Mouse (Mus musculus) megakaryocyte, adult 5-6 weeks (primary cell): ENCODE data around the gene Gpr35. TPM values are rescaled to one million over a fixed set of nuclear protein-coding genes. Genes with fewer than 3 reads are reported as not detected.

ENCODE experiments used
- ATAC-seq: 2 replicates; pipeline ENCODE4 v1.8.0; 2016; ENCODE audit warnings: mild to moderate bottlenecking, inconsistent platforms; ENCODE audit not compliant: poor library complexity, severe bottlenecking
- total RNA-seq, 2 experiments: library from RNA; stranded (forward) in 1 of 2; stranded (reverse) in 1 of 2; fragments of 153-499, 151-499 nt in 1 of 2; fragments of 221-1000, 200-1000 nt in 1 of 2; gene quantifications; 2 replicates each; pipeline versions ENCODE4 v1.2.3 to v1.2.4; 2015 to 2017

The Gpr35 gene
- 69.5 and 72.6 TPM in 2 replicates for total RNA-seq (2015)
- 46.4 and 47.2 TPM in 2 replicates for total RNA-seq (2017)

DNA sequence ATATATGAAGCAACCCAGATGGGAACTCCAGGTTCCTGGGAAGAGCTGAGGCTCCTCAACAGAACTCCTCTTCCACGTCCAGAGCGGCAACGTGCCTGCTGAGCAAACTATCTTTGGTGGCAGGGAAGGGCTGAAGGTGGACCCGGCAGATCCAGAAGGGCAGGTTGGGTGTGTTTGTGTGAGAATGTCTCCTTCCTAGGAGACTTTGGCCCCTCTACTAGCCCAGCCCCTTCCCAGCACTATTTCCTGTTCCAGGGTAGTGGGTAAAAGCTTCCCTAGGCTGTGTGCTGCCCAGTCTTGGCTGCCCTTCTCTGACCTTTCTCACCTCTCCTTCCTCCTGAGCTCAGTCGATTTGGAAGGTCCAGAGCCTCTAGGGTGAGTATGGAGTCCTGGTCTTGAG is at the start of gene Gpr35:
Gpr35 (plus strand) TSS at position 259 of the 400 bp plus-strand sequence.
- no peak for ATAC-seq

DNA sequence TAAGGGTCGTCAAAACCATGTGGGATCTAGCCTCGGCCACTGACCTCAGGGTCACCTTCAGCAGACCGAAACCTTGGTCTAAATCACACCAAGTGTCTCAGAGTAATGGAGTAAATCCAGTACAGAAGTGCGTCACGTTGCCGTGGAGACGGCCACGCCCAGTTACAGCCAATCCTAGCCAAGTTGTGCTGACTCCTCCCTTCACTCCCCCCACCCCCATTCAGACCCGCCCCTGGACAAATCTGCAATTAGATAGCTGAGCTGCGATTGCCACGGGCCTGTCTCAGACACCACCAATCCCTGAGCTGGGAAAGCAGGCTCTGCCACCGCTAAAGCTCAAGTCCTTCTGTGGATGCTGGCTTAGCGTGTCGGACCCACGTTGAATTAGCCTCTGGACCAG is 47.9 kb upstream of the Gpr35 start, which contains the start of gene Ankmy1:
Ankmy1 (minus strand) TSS at position 121 of the 400 bp plus-strand sequence.
- no peak for ATAC-seq

DNA sequence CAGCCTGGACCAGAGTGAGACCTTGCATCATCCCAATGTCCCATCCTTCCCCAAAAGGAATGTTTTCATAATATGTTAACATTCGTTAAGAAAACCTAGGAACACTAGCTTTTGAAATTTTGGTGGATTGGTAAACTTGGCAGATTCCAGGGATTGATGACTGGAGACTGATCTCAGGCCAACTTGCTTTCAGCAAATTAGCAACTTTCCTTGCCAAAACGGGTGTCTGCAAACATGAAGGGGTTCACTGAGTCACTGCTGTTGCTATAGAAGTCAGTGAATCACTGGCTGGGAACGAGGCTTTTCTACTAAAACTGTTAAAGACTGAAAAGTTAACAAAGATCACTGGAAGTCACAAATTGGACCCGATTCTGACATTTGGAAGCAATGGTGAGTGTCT is 47.0 kb upstream of the Gpr35 start:
- ATAC-seq, result no peak

DNA sequence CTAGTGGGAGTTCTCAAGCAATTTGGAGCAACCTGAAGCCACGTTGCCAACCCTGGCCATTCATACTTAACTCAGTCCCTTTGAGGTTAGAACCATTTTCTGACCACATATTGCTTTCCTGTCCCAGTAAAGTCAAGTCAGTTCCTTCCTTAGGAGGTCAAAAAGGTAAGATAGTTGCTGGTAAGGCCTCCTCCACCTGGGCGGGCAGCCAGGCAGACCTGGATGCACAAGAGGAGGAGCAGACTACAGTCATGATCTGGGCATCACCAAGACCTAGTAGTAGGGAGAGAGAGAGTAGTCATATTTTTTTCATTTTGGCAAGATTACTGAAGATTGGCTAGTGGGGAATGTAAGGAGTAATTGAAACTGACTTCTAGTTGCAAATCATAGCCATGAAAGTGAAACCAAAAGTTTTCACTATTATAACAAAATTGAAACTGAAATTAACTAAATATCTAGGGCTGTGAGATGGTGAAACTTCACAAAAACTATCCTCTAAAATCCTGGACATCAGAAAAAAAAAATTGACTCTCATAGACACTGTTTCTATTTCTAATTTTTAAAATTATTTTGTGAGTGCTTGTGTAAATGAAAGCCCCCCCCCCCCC is 44.9 kb upstream of the Gpr35 start:
- no peak for ATAC-seq

DNA sequence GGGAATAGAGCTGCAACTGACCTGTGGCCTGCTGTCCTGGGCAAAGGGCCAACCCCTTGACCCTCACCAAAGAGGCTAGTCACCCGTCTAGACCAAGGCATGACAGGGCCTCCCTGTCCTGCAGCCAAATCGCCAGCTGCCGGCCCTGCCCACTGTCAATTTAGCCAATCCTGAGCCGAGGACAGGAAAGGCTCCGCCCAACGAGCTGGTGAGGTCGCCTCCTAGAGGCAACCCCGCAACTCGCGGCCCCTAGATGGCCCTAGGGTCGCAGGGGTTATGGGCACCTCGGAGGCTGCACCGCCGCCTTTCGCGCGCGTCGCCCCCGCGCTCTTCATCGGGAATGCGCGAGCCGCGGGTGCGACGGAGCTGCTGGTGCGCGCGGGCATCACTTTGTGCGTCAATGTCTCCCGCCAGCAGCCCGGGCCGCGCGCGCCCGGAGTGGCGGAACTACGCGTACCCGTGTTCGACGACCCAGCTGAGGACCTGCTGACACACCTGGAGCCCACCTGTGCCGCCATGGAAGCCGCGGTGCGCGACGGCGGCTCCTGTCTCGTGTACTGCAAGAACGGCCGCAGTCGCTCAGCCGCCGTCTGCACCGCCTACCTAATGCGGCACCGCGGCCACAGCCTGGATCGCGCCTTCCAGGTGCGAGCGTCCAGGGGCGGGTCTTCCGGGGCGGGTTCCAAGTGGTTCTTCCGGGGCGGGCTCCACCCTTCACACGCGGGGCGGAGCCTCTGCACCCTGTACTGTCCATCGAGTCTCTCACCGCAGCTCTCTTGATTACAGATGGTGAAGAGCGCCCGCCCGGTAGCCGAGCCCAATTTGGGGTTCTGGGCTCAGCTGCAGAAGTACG is 43.7 kb upstream of the Gpr35 start, which contains the start of gene Dusp28:
Dusp28 (plus strand) TSS at position 203 of the 853 bp plus-strand sequence.
- ATAC-seq, result peak; percentile 69

DNA sequence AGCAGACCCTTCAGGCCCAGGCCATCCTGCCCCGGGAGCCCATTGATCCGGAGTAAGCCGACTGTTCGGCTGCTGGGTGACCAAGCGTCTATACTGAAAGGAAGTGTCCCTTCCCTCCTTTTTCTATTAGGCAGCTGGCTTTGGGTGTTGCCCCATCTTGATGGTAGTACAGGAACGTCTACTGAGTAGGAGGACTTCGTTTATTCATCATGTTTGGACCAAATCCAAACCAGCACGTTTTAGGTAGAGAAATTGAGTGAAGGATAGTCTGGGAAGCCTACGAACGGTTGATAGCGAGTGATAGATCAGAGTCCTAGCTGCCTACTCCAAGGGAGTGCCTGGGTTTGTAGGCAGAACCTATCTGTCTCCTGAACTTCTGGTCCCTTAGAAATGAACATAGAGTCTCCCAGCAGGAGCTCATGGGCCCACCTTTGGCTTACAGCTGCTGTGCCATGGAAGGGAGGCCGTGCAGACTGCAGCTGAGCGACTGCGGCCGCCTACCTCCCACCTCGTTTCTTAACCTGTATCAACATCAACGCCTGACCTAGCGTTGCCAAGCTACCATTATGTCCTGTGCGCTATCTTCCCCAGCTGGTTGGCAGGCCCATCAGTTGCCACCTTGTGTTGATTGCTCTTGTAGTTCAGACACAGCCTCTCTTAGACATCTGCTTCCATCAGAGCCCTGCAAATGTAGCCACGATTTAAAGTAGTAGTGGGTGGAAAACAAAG is 42.9 kb upstream of the Gpr35 start:
- ATAC-seq, result peak; percentile 20

DNA sequence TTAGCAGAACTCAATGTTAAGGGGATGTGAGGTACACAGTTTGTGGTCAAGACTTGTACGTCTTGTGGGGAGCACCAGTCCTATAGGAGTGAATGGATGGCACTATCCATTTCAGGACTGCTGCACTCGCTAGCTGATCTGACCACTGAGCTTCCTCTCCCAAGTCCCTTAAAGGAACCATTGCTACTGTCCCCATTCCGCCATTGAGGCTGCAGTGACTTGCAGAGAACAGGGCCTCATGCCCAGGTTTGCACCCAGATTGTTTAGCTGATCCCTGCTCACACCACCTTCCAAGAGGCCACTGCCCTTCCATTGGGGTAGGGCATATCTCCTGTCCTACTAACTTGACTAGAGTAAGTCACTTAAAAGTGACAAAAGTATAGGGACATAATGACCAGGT is 42.0 kb upstream of the Gpr35 start:
- no peak for ATAC-seq

DNA sequence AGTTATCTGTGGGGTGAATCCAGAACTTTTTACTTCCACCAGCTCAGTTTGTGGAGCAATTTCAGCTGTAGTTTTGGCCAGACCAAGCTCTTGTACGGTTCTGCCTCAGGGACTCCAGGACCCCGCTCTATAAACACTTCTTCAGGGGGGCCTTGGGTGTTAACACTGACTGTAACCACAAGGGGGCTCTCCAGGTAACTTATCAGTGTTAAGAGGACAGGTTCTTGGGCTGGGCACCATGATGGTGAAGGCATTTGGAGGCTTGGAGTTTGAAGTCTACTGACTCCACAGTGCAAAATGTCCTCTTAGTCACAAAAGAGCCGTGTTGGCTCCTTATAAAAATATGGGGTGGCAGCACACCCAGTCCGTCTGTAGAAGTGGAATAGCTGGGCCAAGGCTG is 41.6 kb upstream of the Gpr35 start:
- no peak for ATAC-seq

DNA sequence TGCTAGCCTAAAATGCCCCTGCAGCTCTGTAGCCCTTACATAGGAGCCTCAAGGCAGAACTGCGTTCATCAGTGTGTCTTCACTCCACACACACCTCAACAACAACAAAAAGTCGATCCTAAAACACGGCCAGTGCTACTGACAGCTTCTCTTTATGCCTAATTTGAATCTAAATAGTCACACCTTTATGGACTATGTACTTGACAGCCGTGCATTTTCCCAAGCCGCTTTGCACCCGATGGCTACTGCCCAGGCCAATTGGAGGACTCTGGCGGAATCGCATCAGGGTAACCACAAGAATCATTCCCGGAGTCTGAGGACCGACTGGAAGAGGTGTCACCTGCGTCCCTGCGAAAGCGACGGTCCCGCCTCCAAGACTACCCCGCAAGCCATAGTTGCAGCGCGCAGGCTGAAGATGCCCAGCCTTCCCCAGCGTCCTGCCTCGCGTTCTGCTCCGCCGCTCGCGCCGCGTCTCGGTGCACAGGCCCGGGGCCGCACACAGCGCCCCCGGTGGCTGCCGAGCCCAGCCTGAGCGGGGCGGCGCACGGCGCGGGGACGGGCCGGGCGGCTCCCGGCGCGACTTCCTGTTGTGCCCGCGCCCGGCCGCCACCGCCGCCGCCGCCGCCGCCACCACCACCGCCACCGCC is 40.3 kb upstream of the Gpr35 start, which contains the start of gene Rnpepl1:
Rnpepl1 (plus strand) TSS at position 545 of the 647 bp plus-strand sequence.
- peak; percentile 65 for ATAC-seq

DNA sequence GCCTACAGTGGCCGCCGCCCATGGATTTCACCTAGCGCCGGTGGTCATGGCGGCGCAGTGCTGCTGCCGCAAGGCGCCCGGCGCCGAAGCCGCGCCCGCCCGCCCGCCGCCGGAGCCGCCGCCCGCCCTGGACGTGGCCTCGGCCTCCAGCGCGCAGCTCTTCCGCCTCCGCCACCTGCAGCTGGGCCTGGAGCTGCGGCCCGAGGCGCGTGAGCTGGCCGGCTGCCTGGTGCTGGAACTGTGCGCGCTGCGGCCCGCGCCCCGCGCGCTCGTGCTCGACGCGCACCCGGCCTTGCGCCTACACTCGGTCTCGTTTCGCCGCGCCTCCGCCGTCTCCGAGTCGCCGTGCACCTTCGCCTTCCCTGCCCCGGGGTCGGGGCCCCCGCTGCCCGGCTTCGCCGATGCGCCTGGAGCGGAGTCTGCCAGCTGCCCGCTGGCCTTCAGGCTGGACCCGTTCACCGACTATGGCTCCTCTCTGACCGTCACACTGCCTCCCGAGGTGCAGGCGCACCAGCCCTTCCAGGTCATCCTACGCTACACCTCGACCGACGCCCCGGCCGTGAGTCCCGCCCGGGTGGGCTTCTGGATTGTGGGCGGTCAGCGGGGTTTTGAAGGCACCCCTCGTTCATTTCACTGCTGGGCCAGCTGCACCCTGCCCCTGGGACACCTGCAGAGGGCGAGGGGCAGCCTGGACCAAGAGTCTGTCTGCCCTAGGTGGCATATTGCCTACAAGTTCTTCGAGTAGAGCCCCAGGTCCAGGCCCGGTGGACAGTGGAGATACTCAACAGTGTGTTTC is 39.5 kb upstream of the Gpr35 start:
- 0 out of 2 replicates have a peak, but pooled peaks have one; percentile 9 for ATAC-seq

DNA sequence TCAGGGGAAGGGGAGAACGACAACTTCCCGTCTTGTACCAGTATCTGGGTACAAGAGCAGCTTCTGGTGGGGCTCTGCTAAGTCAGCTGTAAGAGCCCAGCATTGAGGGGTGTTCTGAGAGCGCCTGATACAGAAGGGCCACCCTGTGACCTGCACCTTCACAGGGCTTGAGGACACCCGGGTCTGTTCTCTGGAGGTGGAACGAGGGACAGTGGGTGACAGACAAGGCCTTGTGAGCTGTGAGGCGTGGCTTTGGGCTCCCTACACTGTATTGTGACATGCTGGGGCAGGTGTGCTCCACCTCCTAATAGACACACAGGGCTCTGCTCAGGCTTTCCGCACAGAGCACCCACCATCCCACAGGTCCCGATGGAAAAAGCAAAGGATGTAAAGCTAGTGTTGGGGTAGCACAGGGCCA is 38.9 kb upstream of the Gpr35 start:
- 0 out of 2 replicates have a peak, but pooled peaks have one; percentile 6 for ATAC-seq

DNA sequence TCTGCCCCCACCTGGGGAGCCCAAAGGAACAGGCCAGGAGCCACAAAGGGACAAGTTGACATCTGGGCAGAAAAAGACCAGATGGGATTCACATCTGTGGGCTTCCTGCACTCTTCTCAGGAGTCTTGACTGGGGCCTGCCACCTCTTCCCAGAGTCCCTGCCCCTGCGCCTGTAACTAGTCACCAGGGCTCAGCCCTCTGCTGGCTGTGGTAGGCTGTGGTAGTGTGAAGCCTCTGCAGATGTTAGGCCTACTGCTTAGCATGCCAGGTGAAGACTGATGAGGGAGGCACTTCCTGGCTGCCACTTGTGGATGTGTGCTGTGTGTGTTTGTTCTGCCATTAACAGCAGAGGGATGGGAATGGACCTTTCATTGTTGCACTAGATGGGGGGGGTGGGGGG is 38.4 kb upstream of the Gpr35 start:
- ATAC-seq, result no peak

DNA sequence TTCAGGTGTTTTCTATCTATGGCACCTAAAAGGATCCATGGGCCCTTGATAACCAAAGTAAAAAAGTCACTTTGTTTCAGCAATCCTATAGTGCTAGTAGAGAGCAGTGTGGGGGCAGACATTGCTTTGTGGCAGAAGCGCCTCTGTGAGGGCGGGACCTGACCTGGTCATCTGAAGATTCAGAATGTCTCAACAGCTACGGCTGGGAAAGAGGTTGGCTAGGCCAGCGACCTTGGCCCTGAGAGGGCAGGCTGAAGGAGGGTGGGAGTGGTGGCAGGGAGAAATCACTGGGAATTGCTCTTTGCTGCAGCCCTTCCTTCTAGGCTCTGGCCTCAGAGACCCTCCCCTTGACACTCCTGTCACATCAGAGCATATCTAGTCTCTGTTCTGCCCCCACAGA is 36.4 kb upstream of the Gpr35 start:
- ATAC-seq, result no peak

DNA sequence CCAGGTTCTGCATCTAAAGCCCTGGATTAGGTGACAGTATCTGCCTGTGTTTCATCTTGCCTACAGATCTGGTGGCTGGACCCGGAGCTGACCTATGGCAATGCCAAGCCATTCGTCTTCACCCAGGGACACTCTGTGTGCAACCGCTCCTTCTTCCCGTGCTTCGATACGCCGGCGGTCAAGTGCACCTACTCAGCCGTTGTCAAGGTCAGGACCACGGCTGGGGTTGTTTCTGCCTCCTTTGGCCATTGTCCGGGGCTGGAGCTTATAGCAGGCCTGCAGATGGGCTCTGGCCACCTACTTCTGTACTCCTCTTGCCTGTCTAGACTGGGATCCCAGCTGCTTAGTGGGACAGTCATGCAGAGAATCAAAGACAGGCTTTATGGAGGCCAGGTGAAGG is 35.7 kb upstream of the Gpr35 start:
- ATAC-seq, result no peak

DNA sequence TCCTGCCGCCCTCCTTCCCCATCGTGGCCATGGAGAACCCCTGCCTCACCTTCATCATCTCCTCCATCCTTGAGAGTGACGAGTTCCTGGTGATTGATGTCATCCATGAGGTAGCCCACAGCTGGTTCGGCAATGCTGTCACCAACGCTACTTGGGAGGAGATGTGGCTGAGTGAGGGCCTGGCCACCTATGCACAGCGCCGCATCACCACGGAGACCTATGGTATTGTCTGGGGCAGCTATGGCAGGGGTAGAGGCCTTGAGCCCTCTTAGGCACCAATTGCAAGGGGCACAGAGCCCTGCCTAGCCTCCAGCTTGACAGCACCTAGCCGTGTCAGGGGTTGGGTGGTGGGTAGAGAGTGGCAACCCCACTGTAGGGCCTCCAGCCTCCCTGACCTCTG is 33.9 kb upstream of the Gpr35 start:
- ATAC-seq, result no peak

DNA sequence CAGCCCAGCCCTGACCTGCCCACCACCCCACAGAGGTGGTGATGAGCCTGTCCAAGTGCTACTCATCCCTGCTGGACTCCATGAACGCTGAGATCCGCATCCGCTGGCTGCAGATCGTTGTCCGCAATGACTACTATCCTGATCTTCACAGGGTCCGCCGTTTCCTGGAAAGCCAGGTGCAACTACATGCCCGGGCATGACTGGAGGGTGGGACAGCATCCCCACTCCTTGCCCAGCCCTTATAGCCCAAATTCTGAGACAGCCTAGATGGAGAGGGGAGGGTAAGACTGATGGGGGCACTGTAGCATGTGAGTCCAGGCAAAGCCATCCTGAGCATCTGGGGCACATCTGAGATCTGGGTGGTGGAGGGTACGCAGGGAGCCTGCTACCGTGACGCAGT is 31.5 kb upstream of the Gpr35 start:
- no peak for ATAC-seq

DNA sequence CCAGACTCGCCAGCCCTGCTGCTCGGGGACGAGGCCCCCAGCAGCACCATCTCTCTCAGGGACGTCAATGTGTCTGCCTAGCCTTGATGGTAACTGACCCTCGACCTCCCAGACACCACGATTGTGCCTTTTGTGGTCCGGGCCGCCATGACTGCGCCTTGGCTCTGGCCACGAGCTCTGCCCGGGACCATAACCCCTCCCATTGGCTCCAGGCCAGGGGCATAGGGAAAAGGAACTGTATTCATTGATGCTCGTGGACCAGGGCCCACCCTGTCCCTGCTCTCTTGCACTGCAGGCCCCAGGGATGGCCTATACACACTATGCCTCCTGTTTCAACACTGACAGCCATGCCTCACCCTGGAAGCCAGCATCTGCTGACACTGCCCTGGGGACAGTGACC is 30.9 kb upstream of the Gpr35 start:
- no peak for ATAC-seq

DNA sequence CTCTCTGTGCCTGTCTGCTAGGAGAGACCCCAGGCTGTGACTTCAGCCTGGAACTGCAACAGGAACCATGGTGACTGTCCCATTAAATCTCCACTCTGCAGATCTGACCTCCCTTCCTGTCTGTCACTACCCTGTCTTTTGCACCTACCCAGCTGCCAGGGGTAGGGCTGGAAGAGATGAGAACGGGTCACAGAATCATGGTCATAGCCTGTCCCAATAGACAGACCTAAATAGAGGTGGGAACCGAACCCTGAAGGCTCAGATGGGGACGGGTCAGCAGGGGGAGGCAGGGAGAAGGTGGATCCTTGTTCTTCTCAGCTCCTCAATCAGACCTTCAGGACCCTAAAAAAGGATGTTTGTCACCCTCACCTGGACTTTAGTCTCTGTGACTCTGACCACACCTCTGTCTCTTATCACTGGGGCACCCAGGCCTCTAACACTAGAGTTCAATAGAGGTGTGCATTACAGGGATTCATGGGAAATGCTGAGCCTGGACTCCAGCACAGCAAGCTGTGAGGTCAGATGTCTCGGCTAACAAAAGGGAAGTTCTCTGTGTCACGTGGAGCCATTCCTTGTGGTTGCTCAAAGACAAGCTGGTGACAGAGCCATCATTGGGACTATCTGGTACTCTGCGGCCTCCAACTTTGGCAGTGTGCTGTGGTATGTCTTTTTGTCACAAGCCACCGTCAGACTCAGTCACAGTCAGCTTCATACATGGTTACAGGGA is 30.0 kb upstream of the Gpr35 start:
- ATAC-seq, result peak; percentile 83

DNA sequence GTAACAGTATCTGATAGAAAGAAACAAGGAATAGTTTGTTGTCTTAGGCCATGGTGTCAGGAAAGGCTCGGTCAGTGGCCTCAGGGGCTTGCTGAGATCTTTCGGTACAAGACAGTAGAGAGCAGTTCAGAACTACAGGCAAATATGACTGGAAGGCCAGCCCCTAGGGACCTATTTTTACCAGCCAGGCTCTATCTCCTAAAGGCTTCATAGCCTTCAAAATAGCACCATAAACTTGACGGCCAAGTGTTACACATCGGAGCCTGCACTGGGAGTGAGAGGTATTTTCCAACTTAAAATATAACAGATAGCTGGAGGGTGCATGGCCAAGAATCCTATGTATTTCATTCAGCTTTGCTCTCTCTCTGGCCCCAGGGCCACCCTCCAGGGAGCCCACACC is 29.2 kb upstream of the Gpr35 start:
- no peak for ATAC-seq
